Mouse (Mus musculus) kidney, adult 2 months (tissue): ENCODE results near the gene Pank3.
"Not testable (repeated sequence)": the region's sequence is repeated elsewhere in the genome, so short reads cannot be mapped to it uniquely, and the experiment has no call there.

Experiments
- CTCF ChIP-seq: fragments of 200-500 bp; conservative IDR thresholded peaks from 2 replicates; pipeline ENCODE4 v1.5.1; 2011; ENCODE audit warnings: low read depth, mild to moderate bottlenecking, control low read depth, low read length, moderate library complexity, mixed read lengths; ENCODE audit not compliant: insufficient read depth, insufficient read length
- POLR2A ChIP-seq: fragments of 200-500 bp; IDR thresholded peaks from one replicate; pipeline ENCODE4 v1.6.1; 2011; ENCODE audit warnings: low read depth, low read length, control low read depth

- TF ChIP-seq POLR2A, CTCF: not testable (repeated sequence)
Measured at GRCm38 (mm10) chr11:35840806-35841205, 71.5 kb downstream of the Pank3 start.
